Mouse (Mus musculus): ENCODE measurements around the gene Gcnt3. TPM values are rescaled to one million over a fixed set of nuclear protein-coding genes. Genes with fewer than 3 reads are reported as not detected.

Gene Gcnt3
- total and polyA plus RNA-seq, 3 experiments, result not detected

GRCm38 (mm10) chr9:70080976-70081375 is 43.1 kb upstream of the Gcnt3 start:
- no peaks in the 10 kb centered on the region for H3K4me1 ChIP-seq (ENCODE audit: control insufficient read depth, insufficient read depth, low read length)
- no peak overlapping the region for H3K9ac ChIP-seq (ENCODE audit: low read depth, low read length)
- 57% methylated on average over 2 of the region's 2 CpGs for WGBS
- no peak for DNase-seq
- H3K27me3 ChIP-seq (ENCODE audit: control insufficient read depth, insufficient read depth, low read length), result no peaks in the 10 kb centered on the region
- intact Hi-C loops (cut with DNase I), result loop anchor here (2.0 kb wide), 1 partner anchor 62 kb away; no protein-coding TSS in a partner anchor
- H3K4me3 ChIP-seq, result no peak overlapping the region
- no peaks in the 10 kb centered on the region for H3K79me2 ChIP-seq (replicated peaks; ENCODE audit: control insufficient read depth, insufficient read depth, low read length)
- H3K36me3 ChIP-seq (ENCODE audit: control insufficient read depth, insufficient read depth, low read length), result no peaks in the 10 kb centered on the region
- H3K27ac ChIP-seq, result no peak overlapping the region
- no peak for TF ChIP-seq POLR2A (IDR thresholded peaks at IDR 0.05; ENCODE audit: insufficient read depth, low read depth, low read length)
- TF ChIP-seq CTCF (IDR thresholded peaks at IDR 0.05), result peak; percentile 62
- no peak for TF ChIP-seq EP300 (IDR thresholded peaks at IDR 0.05; ENCODE audit: insufficient read depth, low read depth, low read length)

DNA sequence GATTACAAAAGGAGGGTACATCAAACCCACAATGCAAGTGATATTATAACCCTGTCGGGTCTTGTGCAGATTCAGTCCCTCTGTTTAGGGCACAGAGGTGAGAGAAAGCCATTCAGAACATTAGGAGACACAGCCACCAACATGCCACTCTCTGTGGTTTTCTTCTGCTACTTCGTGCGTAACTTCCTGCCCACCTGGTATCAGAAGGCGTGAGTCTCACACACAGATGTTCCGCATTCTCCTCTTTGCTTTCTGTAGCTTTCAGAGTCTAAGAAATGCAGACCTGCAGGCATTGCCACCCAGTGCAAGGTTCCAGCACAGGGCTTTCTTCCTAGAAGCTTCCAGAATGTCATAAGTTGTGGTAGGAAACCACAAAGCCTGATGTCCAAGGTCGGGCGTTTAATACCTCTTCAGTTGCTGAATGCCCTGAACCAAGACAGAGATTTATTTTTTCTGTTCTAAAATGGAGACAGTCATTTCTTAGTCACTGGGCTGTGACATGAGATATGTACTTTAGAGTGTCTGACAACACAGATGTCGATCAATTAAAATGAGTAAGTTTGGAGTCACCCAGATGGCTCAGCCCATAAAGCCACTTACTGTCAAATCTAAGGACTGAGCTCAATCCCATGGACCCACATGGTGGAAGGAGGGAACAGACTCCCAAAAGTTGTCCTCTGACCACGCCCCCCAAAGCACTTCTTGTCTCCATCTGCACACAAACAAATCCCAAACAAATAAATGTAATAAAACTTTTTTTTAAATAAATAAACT is 42.3 kb upstream of the Gcnt3 start:
- Histone ChIP-seq H3K9ac (ENCODE audit: low read depth, low read length) (no peak overlapping the region), H3K79me2 (replicated peaks; ENCODE audit: control insufficient read depth, insufficient read depth, low read length) (no peaks in the 10 kb centered on the region), H3K4me3 (no peak overlapping the region), H3K4me1 (ENCODE audit: control insufficient read depth, insufficient read depth, low read length) (no peaks in the 10 kb centered on the region), H3K27ac (no peak overlapping the region), H3K36me3 (ENCODE audit: control insufficient read depth, insufficient read depth, low read length) (no peaks in the 10 kb centered on the region), H3K27me3 (ENCODE audit: control insufficient read depth, insufficient read depth, low read length) (no peaks in the 10 kb centered on the region)
- TF ChIP-seq POLR2A (IDR thresholded peaks at IDR 0.05; ENCODE audit: insufficient read depth, low read depth, low read length) (no peak), CTCF (IDR thresholded peaks at IDR 0.05) (no peak), EP300 (IDR thresholded peaks at IDR 0.05; ENCODE audit: insufficient read depth, low read depth, low read length) (no peak)
- 85% methylated on average over 9 of the region's 9 CpGs for WGBS
- intact Hi-C loops (cut with DNase I), result loop anchor here (2.0 kb wide), 1 partner anchor 61 kb away; no protein-coding TSS in a partner anchor
- peak in 1 of 2 experiments; percentile 14 for DNase-seq

DNA sequence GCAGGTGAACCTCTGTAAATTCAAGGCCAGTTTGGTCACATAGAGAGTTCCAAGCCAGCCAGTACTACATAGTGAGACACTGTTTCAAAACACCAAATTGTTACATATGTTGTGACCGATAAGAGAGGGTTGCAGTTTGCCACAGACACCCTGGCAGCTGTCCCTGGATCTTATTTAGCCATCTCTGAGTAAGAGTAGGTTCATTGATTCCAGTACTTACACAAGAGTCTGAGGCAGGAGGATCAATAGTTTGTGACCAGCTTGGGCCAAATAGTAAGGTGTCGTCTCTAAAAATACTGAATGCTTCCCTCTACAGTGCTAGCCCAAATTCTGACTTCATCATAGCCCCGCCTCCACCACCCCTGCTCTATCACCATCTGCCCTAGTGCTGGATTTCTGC is 40.1 kb upstream of the Gcnt3 start:
- intact Hi-C loops (cut with DNase I), result loop anchor here (5.0 kb wide), 1 partner anchor 571 kb away; no protein-coding TSS in a partner anchor
- Histone ChIP-seq H3K27me3 (ENCODE audit: control insufficient read depth, insufficient read depth, low read length) (no peaks in the 10 kb centered on the region), H3K36me3 (ENCODE audit: control insufficient read depth, insufficient read depth, low read length) (no peaks in the 10 kb centered on the region), H3K27ac (no peak overlapping the region), H3K79me2 (replicated peaks; ENCODE audit: control insufficient read depth, insufficient read depth, low read length) (no peaks in the 10 kb centered on the region), H3K4me3 (no peak overlapping the region), H3K4me1 (ENCODE audit: control insufficient read depth, insufficient read depth, low read length) (no peaks in the 10 kb centered on the region), H3K9ac (ENCODE audit: low read depth, low read length) (no peak overlapping the region)
- TF ChIP-seq POLR2A (IDR thresholded peaks at IDR 0.05; ENCODE audit: insufficient read depth, low read depth, low read length), result no peak
- no peak for TF ChIP-seq EP300 (IDR thresholded peaks at IDR 0.05; ENCODE audit: insufficient read depth, low read depth, low read length)
- no peak for TF ChIP-seq CTCF (IDR thresholded peaks at IDR 0.05)
- no peak for DNase-seq
- WGBS, result 91% methylated on average over 3 of the region's 3 CpGs

DNA sequence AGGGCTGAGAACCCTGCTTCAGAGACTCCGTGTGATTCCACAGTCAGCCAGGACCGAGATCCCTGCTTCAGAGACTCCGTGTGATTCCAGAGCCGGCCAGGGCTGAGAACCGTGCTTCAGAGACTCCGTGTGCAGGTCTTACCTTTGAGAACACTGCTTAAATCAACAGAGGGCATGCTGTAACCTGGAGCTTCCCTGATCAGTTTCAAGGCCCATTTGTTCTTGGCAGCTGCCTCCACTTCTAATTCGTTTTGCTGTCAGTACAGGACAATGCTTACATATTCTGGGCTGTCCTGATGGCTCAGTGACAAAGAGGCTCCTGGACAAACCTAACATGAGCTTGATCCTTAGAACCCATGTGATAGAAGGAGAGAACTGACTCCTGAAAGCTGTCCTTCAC is 39.3 kb upstream of the Gcnt3 start:
- Histone ChIP-seq H3K4me1 (ENCODE audit: control insufficient read depth, insufficient read depth, low read length) (no peaks in the 10 kb centered on the region), H3K79me2 (replicated peaks; ENCODE audit: control insufficient read depth, insufficient read depth, low read length) (no peaks in the 10 kb centered on the region), H3K4me3 (no peak overlapping the region), H3K36me3 (ENCODE audit: control insufficient read depth, insufficient read depth, low read length) (no peaks in the 10 kb centered on the region), H3K27me3 (ENCODE audit: control insufficient read depth, insufficient read depth, low read length) (no peaks in the 10 kb centered on the region), H3K27ac (no peak overlapping the region), H3K9ac (ENCODE audit: low read depth, low read length) (no peak overlapping the region)
- no peak for TF ChIP-seq POLR2A (IDR thresholded peaks at IDR 0.05; ENCODE audit: insufficient read depth, low read depth, low read length)
- no peak for TF ChIP-seq EP300 (IDR thresholded peaks at IDR 0.05; ENCODE audit: insufficient read depth, low read depth, low read length)
- no peak for TF ChIP-seq CTCF (IDR thresholded peaks at IDR 0.05)
- WGBS, result 72% methylated on average over 7 of the region's 7 CpGs
- intact Hi-C loops (cut with DNase I), result loop anchor here (5.0 kb wide), 1 partner anchor 570 kb away; no protein-coding TSS in a partner anchor
- DNase-seq, result no peak

DNA sequence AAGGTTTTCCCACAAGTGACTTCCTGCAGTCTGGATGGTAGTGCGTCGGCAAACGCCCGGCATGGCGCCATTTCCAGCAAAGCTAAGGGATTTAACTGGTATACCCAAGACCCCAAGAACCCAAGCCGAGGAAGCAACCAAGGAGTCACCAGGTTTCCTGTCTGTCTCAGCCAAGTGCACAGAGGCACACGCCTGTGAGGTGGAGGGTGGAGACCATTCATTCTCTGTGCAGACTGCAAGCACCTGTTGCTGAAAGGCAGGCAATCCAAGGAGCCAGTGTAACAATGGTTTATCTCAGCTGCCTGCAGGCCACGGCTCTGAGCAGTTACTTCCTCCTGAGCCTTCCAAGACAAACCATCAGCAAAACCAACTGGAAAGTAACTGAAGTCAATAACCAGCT is 34.5 kb upstream of the Gcnt3 start:
- no peak overlapping the region for H3K9ac ChIP-seq (ENCODE audit: low read depth, low read length)
- H3K4me1 ChIP-seq (ENCODE audit: control insufficient read depth, insufficient read depth, low read length), result peaks cover 2% of the 10 kb centered on the region
- peaks cover 2% of the 10 kb centered on the region; the same call in 1 of the 2 replicates for H3K36me3 ChIP-seq (ENCODE audit: control insufficient read depth, insufficient read depth, low read length)
- no peaks in the 10 kb centered on the region for H3K79me2 ChIP-seq (replicated peaks; ENCODE audit: control insufficient read depth, insufficient read depth, low read length)
- H3K4me3 ChIP-seq, result no peak overlapping the region
- no peak for TF ChIP-seq EP300 (IDR thresholded peaks at IDR 0.05; ENCODE audit: insufficient read depth, low read depth, low read length)
- no peak for TF ChIP-seq CTCF (IDR thresholded peaks at IDR 0.05)
- TF ChIP-seq POLR2A (IDR thresholded peaks at IDR 0.05; ENCODE audit: insufficient read depth, low read depth, low read length), result no peak
- peak in 1 of 2 experiments; percentile 12 for DNase-seq
- H3K27ac ChIP-seq, result no peak overlapping the region
- intact Hi-C loops (cut with DNase I), result no loop called here
- H3K27me3 ChIP-seq (ENCODE audit: control insufficient read depth, insufficient read depth, low read length), result no peaks in the 10 kb centered on the region
- 73% methylated on average over 8 of the region's 8 CpGs for WGBS

- TF ChIP-seq CTCF (IDR thresholded peaks at IDR 0.05), result no peak
- no peak for TF ChIP-seq EP300 (IDR thresholded peaks at IDR 0.05; ENCODE audit: insufficient read depth, low read depth, low read length)
- no peak for TF ChIP-seq POLR2A (IDR thresholded peaks at IDR 0.05; ENCODE audit: insufficient read depth, low read depth, low read length)
- Histone ChIP-seq H3K4me3 (no peak overlapping the region), H3K36me3 (ENCODE audit: control insufficient read depth, insufficient read depth, low read length) (peaks cover 2% of the 10 kb centered on the region; the same call in 1 of the 2 replicates), H3K79me2 (replicated peaks; ENCODE audit: control insufficient read depth, insufficient read depth, low read length) (no peaks in the 10 kb centered on the region), H3K27me3 (ENCODE audit: control insufficient read depth, insufficient read depth, low read length) (no peaks in the 10 kb centered on the region), H3K9ac (ENCODE audit: low read depth, low read length) (no peak overlapping the region), H3K27ac (peak overlapping the region; percentile 34), H3K4me1 (ENCODE audit: control insufficient read depth, insufficient read depth, low read length) (peaks cover 2% of the 10 kb centered on the region)
- 28% methylated on average over 8 of the region's 8 CpGs for WGBS
- peak; percentile 31 to 53 for DNase-seq
- intact Hi-C loops (cut with DNase I), result no loop called here
These were observed 32.1 kb upstream of the Gcnt3 start for GRCm38 (mm10) chr9:70069961-70070435.
